Mouse (Mus musculus) ovary, postnatal 36 days (tissue): ENCODE measurements around the gene Vwa8.

Source experiments
- DNase-seq: peaks from one replicate; pipeline ENCODE4 v3.0.0; 2022; ENCODE audit warnings: low spot score, mixed read lengths

The Vwa8 gene

DNA sequence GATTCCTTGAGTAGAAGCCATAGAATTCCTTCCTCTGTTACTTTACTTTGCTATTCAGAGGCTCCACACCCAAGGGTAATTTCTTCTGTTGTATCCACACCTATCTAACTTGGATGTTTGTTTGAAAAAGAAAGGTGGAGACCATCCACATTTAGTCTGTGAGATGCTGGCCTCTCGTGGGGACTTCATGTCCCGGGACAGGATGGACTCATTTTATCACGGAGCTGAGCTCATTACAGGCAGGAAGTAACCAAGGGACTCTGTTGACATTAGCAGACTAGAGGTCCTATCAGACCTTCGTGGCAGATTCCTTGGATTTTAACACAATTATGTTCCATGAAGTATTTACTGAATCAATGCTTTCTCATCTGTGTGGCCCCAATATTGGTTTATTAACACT is 379.1 kb downstream of the Vwa8 start:
- DNase-seq, result no peak

DNA sequence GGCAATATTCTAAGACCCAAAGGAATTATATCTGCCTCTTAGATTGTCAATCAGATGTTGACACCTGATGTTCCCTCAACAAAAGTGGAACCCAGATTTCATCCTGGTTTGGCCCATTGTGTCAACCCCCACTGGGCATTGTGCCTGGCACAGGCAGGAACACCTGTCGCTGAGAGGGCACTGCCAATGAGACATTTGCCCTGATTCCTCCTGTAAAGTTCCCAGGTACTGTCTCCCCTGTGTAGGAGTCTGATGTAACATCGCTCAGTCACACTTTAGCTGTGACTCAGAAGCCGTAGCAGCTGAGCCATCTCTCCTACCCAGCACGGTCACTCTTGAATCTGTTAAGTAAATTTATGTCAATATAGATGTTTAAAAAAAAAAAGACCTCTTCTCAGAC is 382.8 kb downstream of the Vwa8 start:
- no peak for DNase-seq

DNA sequence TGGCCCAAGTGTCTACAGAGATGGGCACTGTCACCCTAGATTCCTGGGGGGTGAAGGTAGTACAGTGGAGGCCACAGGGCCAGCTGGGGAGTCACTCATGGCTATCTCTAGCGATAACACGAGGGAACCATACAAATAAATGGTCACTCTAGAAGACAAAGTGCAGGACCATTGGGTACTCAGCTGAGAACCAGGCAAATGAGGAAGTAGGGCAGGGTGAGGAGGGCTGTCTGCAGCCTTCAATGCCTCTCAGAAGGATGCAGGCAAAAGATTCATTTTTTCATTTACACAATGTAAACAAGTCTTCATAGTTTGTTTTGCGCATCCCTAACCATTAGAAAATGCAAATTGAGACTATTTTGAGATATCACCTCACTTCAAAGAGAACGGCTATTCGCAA is 384.8 kb downstream of the Vwa8 start:
- no peak for DNase-seq

DNA sequence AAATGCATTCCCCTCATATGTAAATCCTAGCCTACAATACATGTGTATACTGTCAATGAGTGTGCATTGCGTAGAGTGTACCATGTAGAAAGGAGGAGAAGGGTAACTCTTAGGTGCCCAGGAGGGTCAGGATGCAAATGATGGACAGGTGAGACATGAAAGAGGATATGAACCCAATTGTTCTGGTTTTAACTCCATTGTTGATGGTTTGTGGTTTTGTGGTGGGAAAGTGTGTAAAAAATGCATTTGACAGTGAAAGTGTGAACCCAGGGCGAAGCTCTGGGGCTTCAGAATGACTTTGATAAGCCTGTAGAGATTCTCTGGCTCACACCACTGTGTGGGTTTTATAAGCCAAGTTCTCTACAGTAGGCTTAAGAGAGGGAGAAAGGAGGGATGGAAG is 385.7 kb downstream of the Vwa8 start:
- no peak for DNase-seq

DNA sequence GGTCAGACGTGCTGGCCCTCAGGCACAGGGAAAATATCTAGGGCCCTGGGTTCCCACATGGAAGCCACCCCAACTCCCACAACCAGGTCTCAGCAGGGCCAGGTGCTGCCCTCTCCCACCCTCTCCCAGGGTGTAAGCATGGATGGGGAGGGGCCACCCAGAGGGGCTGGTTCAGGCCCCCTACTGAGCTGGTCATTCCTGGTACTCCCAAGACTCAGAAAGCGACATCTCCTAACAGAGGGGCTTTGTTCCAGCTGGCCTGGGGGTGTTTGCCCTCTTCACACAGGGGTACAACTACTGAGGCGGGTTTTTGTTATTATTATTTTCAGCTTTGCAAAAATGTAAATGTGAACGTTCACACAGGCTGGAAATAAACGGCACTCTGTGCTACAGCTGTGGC is 386.3 kb downstream of the Vwa8 start:
- no peak for DNase-seq

DNA sequence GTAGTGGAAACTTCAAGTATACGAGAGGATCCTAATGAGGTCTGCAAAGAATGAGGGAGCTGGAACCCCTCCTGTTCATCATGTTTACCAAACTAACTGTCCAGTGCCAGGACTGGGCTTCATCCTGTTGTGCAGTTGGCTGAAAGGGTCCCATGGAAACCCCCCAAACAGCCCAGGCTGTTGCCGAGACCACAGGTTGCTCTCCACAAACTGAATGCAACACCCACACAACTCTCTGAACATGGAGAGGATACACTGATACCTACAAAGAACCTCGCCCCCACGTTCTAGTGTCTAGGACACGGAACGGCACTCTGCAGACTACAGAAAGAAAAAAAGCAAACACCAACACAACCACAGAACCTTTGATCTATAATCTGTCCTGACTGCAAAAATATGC is 387.4 kb downstream of the Vwa8 start:
- DNase-seq, result peak; percentile 2

DNA sequence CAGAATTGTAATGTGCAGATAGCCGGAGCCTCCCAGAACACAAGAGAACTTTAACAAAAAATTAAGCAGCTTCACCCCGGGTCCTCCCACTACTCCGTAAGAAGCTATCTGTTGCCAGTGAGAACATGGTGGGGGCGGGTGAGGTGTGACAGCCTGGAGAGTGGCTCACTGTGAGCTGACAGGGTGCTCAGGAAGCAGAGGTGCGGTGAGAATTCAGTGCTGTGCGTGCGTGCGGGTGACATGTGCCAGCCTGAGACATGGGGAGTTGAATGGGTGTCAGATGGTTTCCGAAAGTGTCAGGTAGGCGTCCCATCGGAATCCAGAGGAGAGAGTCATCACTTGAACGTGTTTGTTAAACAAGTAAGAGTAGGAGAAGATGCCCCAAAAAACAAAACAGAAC is 390.6 kb downstream of the Vwa8 start:
- no peak for DNase-seq

DNA sequence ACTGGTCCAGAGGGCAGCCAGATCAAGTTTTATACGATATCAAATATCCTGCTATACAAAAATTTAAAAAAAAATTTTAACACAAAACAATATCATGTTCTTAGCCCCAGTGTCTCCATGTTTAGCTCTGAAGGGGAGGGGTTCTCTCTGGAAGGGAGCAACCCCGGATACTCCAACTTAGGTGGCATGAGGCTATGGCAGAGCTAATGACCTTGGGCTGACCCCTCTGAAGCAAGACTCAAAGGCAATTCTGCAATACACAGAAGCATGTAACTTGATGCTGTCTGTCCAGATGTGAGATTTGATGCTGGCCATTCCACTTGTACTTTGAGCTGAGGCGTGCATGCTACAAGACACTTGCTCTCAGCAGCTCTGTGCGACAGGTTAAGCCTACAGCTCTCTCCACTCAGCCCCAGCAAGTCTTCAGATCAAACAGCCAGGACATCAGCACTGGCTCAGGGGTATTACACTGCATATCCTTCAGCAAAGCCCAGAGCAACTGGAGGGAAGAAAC is 392.3 kb downstream of the Vwa8 start:
- DNase-seq, result no peak

DNA sequence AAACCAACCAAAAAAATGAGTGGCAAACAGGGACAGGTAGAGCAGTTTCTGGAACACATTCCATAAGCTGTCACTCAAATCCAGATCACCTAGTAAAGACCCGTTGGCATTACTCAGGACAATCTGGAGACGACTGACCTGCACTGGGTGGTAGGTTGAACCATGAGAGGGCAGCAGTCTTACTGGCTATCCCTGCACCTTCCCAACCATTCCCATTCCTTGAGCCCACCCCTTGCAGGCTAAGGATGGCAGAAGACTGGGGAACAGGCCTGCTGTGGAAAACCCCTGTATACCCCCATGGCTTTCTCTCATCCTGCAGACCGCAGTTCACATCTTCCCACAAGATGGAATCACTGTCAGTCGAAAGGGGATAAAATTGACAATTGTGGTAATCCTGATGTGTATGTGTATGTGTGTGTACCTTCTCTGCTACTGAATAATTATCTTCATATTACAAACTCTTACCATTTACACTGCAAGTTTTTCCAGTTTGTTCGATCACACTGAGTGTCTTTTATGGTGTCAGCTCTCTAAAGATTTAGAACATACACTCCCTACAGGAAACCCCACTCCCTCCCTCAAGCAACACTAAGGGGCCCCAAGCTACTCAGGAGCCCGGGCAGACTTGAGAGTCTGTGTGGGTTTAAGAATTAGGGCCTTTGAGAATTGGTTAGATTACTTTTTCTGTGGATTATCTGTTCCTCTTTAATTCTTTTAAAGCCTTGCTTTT is 393.0 kb downstream of the Vwa8 start:
- DNase-seq, result no peak

DNA sequence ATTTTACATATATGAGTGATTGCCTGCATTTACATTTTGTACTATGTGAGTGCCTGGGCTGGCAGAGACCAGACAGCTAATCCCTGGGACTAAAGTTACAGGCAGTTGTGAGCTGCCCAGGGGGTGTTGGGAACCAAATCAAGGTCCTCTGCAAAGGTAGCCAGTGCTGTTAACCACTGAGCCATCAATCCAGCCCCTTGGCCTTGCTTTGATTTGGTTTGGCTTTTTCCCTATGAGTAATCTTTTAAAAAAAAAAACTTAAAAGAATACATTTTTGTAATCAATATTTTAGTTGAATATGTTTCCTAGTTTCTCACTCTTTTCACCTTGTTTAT is 393.5 kb downstream of the Vwa8 start:
- DNase-seq, result no peak

DNA sequence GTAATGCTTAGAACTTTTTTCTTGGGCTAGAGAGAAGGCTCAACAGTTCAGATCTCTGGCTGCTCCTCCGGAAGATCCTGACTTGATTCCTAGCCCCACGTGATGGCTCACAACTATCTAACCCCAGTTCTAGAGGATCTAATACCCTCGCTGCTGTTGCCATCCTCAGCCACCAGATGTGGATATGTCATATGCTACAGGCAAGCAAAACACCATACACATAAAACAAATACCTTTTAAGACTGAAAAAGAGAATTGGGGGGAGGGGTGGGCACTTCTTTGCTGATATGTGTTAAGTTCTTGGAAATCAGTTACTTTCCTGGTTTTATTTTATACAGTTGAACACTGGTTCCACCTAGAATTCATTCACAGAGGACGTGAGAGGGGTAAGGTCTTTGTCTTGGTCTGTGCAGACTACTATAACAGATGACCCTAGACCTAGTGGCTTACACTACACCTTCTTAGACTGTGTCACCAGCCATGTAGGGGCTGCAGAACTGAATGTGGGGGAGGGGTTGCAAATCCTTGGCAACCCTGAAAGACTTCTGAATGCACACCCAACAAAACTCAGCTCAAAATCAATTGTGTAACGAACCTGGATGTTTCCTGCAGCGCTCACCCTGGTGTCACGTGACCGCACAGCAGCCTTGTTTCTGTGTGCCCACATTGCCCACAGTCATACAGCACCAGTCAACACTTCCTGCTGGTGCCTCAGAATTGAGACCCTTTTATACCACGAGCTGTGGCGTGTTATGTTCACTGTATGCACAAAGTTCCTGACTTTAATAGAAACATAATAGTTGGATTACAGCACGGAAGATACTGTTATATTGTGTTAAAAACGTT is 394.4 kb downstream of the Vwa8 start:
- no peak for DNase-seq

DNA sequence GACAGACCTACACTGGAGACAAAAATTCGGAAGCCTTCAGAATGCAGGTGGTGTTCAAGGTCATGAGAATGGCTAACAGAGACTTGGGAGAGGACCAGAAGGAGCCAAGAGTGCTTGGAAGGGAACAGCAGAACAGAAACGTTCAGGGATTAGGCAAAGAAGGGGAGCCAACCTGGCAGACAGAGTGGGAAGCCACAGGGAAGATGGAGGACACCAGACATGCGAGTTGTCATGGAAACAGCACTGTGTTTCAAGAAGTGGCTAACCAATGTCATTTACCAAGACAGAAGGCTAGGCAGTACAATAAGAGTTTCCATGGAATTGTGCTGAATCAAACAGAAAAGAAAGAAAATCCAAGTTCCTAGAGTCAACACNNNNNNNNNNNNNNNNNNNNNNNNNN is 395.7 kb downstream of the Vwa8 start:
- no peak for DNase-seq

DNA sequence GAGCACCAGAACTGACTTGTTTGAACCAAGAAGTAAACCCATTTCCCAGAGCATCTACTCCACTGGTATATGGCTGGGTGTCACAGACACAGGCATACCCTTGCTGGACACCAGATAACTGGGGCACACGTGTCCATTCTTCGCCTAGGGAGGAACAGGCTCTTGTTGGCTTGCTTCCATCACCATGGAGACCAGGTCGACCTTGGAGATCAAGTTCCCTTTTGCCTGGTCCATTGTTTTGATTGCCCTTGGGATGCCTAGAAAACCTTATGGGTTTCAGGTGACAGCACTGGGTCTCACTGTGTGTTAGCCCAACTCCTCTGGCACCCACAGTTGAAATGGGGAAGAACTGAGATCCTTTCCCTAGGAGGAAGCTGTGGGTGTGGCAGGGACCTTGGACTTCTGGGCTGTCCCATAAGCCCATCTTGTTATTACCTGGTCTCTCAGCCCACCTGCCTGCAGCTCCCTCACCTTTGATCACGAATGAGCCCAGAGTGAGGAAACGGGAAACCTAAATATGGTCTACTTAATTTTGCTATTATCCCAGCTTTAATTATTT is 403.0 kb downstream of the Vwa8 start:
- DNase-seq, result no peak
